Mouse (Mus musculus) megakaryocyte, embryonic 14.5 days (primary cell): Measurements from ENCODE around the gene Rsph14.

Experiments
- FLI1 ChIP-seq: IDR thresholded peaks from 2 replicates; pipeline ENCODE4 v1.6.1; 2012; ENCODE audit warnings: low read length, inconsistent platforms, mixed read lengths
- GATA1 ChIP-seq: IDR thresholded peaks from 3 replicates; pipeline ENCODE4 v1.6.1; 2012; ENCODE audit warnings: mixed read lengths, low read length, inconsistent platforms, borderline replicate concordance

DNA sequence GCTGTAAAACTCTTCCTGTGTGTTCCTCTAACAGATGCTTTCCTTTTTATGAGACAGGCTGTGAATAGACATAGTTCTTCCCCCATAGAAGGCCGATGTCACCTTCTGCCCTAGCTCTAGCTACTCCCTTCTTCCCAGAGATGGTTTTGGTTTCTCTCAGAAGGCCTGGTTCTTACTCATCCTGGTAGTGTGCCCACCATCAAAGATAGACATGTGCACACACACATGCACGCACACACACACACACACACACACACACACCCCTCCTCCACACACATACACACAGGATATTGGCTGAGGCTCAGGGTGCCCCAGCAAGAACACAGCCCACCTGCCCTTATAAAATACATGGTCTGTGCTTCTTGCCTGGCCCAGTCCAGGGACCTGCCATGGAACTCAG is 63.1 kb downstream of the Rsph14 start:
- TF ChIP-seq GATA1 (no peak), FLI1 (no peak)
